Mouse (Mus musculus): ENCODE data around the gene Jmjd1c.

- TF ChIP-seq CTCF (IDR thresholded peaks at IDR 0.05; ENCODE audit: extremely low read depth, insufficient read length, insufficient replicate concordance, low read depth, low read length) (no peak), POLR2A (IDR thresholded peaks at IDR 0.05; ENCODE audit: low read depth, low read length) (no peak)
Observed at GRCm38 (mm10) chr10:67226543-67226942, 130.6 kb downstream of the Jmjd1c start.

Measured in small intestine, adult 2 months (tissue).